Mouse (Mus musculus): ENCODE measurements around the gene Naglu. TPM values are rescaled to one million over a fixed set of nuclear protein-coding genes. Genes with fewer than 3 reads are reported as not detected.

Naglu gene
- total and polyA plus RNA-seq, 3 experiments, result 11.2 to 33.3 (median 13.8) TPM

GRCm38 (mm10) chr11:101103011-101103410 is 33.2 kb downstream of the Naglu start:
- Histone ChIP-seq H3K27me3 (replicated peaks) (no peaks in the 10 kb centered on the region), H3K9me3 (replicated peaks; ENCODE audit: low read length) (no peaks in the 10 kb centered on the region), H3K27ac (ENCODE audit: insufficient read depth, low read depth) (no peak overlapping the region), H3K4me2 (ENCODE audit: insufficient read depth, low read depth, poor library complexity, severe bottlenecking) (no peak overlapping the region), H3K4me1 (ENCODE audit: control insufficient read depth in 1 of 2, insufficient read depth in 2 of 2) (peaks cover 0 to 12% of the 10 kb centered on the region in 2 experiments; a peak in 1 of 4 replicates), H3K36me3 (replicated peaks in 1 of 2; ENCODE audit: control insufficient read depth in 1 of 2, insufficient read depth in 1 of 2, low read length in 1 of 2) (peaks cover 74 to 97% of the 10 kb centered on the region in 2 experiments), H3K4me3 (replicated peaks in 1 of 3; ENCODE audit: low read depth in 2 of 3, low read length in 2 of 3, poor library complexity in 1 of 3) (no peak overlapping the region), H3K9ac (ENCODE audit: insufficient read depth, low read depth) (no peak overlapping the region), H3K79me2 (replicated peaks; ENCODE audit: control insufficient read depth, extremely low read depth, insufficient read depth, poor library complexity, severe bottlenecking) (peaks cover 25% of the 10 kb centered on the region)
- TF ChIP-seq CTCF (conservative IDR thresholded peaks at IDR 0.05 in 1 of 2, IDR thresholded peaks at IDR 0.05 in 1 of 2; ENCODE audit: low read depth in 2 of 2, low read length in 2 of 2) (no peak), ZNF384 (IDR thresholded peaks at IDR 0.05; ENCODE audit: low read depth, low read length) (no peak), E2F4 (IDR thresholded peaks at IDR 0.05; ENCODE audit: insufficient replicate concordance, low read depth, low read length) (no peak), NELFE (IDR thresholded peaks at IDR 0.05; ENCODE audit: low read depth, low read length) (no peak), JUN (IDR thresholded peaks at IDR 0.05; ENCODE audit: insufficient read depth, low read depth, low read length) (no peak), MAX (IDR thresholded peaks at IDR 0.05; ENCODE audit: low read length) (no peak), NRF1 (IDR thresholded peaks at IDR 0.05; ENCODE audit: low read depth, low read length) (no peak), RCOR1 (conservative IDR thresholded peaks at IDR 0.05; ENCODE audit: low read depth, low read length) (no peak), MAFK (IDR thresholded peaks at IDR 0.05; ENCODE audit: insufficient replicate concordance, low read length) (no peak), MXI1 (IDR thresholded peaks at IDR 0.05; ENCODE audit: low read depth, low read length) (no peak), ZMIZ1 (IDR thresholded peaks at IDR 0.05; ENCODE audit: low read depth, low read length) (no peak)
- DNase-seq (ENCODE audit: extremely low read depth), result no peak
- dilution Hi-C loops (cut with MboI; ENCODE audit: extremely low pct_ligation_motif_present, extremely low pct_unique_long_range_greater_than_20kb, low sequenced_read_pairs) (no loop called here), in situ Hi-C loops (cut with MboI; ENCODE audit: low pct_ligation_motif_present, low pct_unique_long_range_greater_than_20kb, low sequenced_read_pairs) (no loop called here)

GRCm38 (mm10) chr11:101109351-101109750 is 39.5 kb downstream of the Naglu start:
- no peak overlapping the region for H3K9ac ChIP-seq (ENCODE audit: insufficient read depth, low read depth)
- no peak overlapping the region for H3K4me2 ChIP-seq (ENCODE audit: insufficient read depth, low read depth, poor library complexity, severe bottlenecking)
- no peak overlapping the region for H3K27ac ChIP-seq (ENCODE audit: insufficient read depth, low read depth)
- in situ Hi-C loops (cut with MboI; ENCODE audit: low pct_ligation_motif_present, low pct_unique_long_range_greater_than_20kb, low sequenced_read_pairs), result no loop called here
- no peak overlapping the region for H3K4me3 ChIP-seq (replicated peaks in 1 of 3; ENCODE audit: low read depth in 2 of 3, low read length in 2 of 3, poor library complexity in 1 of 3)
- H3K9me3 ChIP-seq (replicated peaks; ENCODE audit: low read length), result peaks cover 12% of the 10 kb centered on the region
- no peak for TF ChIP-seq IRF4 (IDR thresholded peaks at IDR 0.05; ENCODE audit: low read depth, low read length)
- TF ChIP-seq E2F4 (IDR thresholded peaks at IDR 0.05; ENCODE audit: insufficient replicate concordance, low read depth, low read length), result no peak
- TF ChIP-seq USF2 (conservative IDR thresholded peaks at IDR 0.05; ENCODE audit: low read depth, low read length), result no peak
- no peak for TF ChIP-seq ZC3H11A (IDR thresholded peaks at IDR 0.05; ENCODE audit: low read depth, low read length)
- TF ChIP-seq SMC3 (IDR thresholded peaks at IDR 0.05; ENCODE audit: low read depth, low read length), result no peak
- no peak for TF ChIP-seq SIN3A (IDR thresholded peaks at IDR 0.05; ENCODE audit: low read length)
- no peak for TF ChIP-seq PAX5 (IDR thresholded peaks at IDR 0.05; ENCODE audit: low read length)
- no peak for TF ChIP-seq MYC (IDR thresholded peaks at IDR 0.05; ENCODE audit: low read depth, low read length)
- no peak for TF ChIP-seq KAT2A (IDR thresholded peaks at IDR 0.05; ENCODE audit: insufficient replicate concordance, low read length)
- no peak for TF ChIP-seq RAD21 (IDR thresholded peaks at IDR 0.05; ENCODE audit: low read depth, low read length)
- TF ChIP-seq USF1 (IDR thresholded peaks at IDR 0.05; ENCODE audit: low read depth, low read length), result no peak
- no peak for TF ChIP-seq BHLHE40 (IDR thresholded peaks at IDR 0.05; ENCODE audit: low read depth, low read length)
- no peak for TF ChIP-seq EP300 (IDR thresholded peaks at IDR 0.05; ENCODE audit: low read length)
- TF ChIP-seq UBTF (IDR thresholded peaks at IDR 0.05; ENCODE audit: low read depth, low read length), result no peak
- TF ChIP-seq GABPA (IDR thresholded peaks at IDR 0.05; ENCODE audit: insufficient replicate concordance, low read depth, low read length), result no peak
- H3K79me2 ChIP-seq (replicated peaks; ENCODE audit: control insufficient read depth, extremely low read depth, insufficient read depth, poor library complexity, severe bottlenecking), result peaks cover 82% of the 10 kb centered on the region
- dilution Hi-C loops (cut with MboI; ENCODE audit: extremely low pct_ligation_motif_present, extremely low pct_unique_long_range_greater_than_20kb, low sequenced_read_pairs), result no loop called here
- H3K27me3 ChIP-seq (replicated peaks), result no peaks in the 10 kb centered on the region
- peaks cover 26 to 65% of the 10 kb centered on the region in 2 experiments for H3K36me3 ChIP-seq (replicated peaks in 1 of 2; ENCODE audit: control insufficient read depth in 1 of 2, insufficient read depth in 1 of 2, low read length in 1 of 2)
- no peak for DNase-seq (ENCODE audit: extremely low read depth)
- H3K4me1 ChIP-seq (ENCODE audit: control insufficient read depth in 1 of 2, insufficient read depth in 2 of 2), result peaks cover 6 to 47% of the 10 kb centered on the region in 2 experiments; a peak in 3 of 4 replicates
